Mouse (Mus musculus): Measurements from ENCODE around the gene Bmp2k. TPM values are rescaled to one million over a fixed set of nuclear protein-coding genes. Genes with fewer than 3 reads are reported as not detected.

Gene Bmp2k
- polyA plus RNA-seq, 1 experiment from 2014 or later, result 7.8 TPM

GRCm38 (mm10) chr5:96968628-96969027, 28.9 kb upstream of the Bmp2k start:
- H3K4me1 ChIP-seq (ENCODE audit: control insufficient read depth, insufficient read depth, low read length), result peaks cover 19% of the 10 kb centered on the region
- no peak overlapping the region for H3K4me3 ChIP-seq (ENCODE audit: low read depth, low read length)
- 4% methylated on average over 6 of the region's 6 CpGs for WGBS
- no peaks in the 10 kb centered on the region for H3K27me3 ChIP-seq (ENCODE audit: control insufficient read depth, insufficient read depth, low read length)
- no peak overlapping the region for H3K4me2 ChIP-seq (ENCODE audit: low read depth, severe bottlenecking)
- no peak overlapping the region for H3K9ac ChIP-seq (ENCODE audit: low read length)
- H3K27ac ChIP-seq (replicated peaks; ENCODE audit: low read depth, low read length), result peak overlapping the region; percentile 65
- no peaks in the 10 kb centered on the region for H3K9me3 ChIP-seq (ENCODE audit: control insufficient read depth, low read length)
- H3K36me3 ChIP-seq (ENCODE audit: control insufficient read depth, insufficient read depth, low read length), result no peaks in the 10 kb centered on the region
- no peak for ATAC-seq (ENCODE audit: insufficient number of reproducible peaks, low FRiP score, low TSS enrichment, low read depth)
- peak; percentile 67 for DNase-seq (ENCODE audit: low spot score)

GRCm38 (mm10) chr5:96969032-96969431, 28.5 kb upstream of the Bmp2k start:
- Histone ChIP-seq H3K9me3 (ENCODE audit: control insufficient read depth, low read length) (no peaks in the 10 kb centered on the region), H3K9ac (ENCODE audit: low read length) (no peak overlapping the region), H3K27me3 (ENCODE audit: control insufficient read depth, insufficient read depth, low read length) (no peaks in the 10 kb centered on the region), H3K4me3 (ENCODE audit: low read depth, low read length) (no peak overlapping the region), H3K27ac (replicated peaks; ENCODE audit: low read depth, low read length) (peak overlapping the region; percentile 65), H3K4me1 (ENCODE audit: control insufficient read depth, insufficient read depth, low read length) (peaks cover 19% of the 10 kb centered on the region), H3K36me3 (ENCODE audit: control insufficient read depth, insufficient read depth, low read length) (no peaks in the 10 kb centered on the region), H3K4me2 (ENCODE audit: low read depth, severe bottlenecking) (no peak overlapping the region)
- DNase-seq (ENCODE audit: low spot score) (no peak), ATAC-seq (ENCODE audit: insufficient number of reproducible peaks, low FRiP score, low TSS enrichment, low read depth) (no peak)
- WGBS, result 19% methylated on average over 3 of the region's 3 CpGs

- Histone ChIP-seq H3K27ac (replicated peaks; ENCODE audit: low read depth, low read length) (no peak overlapping the region), H3K36me3 (ENCODE audit: control insufficient read depth, insufficient read depth, low read length) (no peaks in the 10 kb centered on the region), H3K9ac (ENCODE audit: low read length) (no peak overlapping the region), H3K4me2 (ENCODE audit: low read depth, severe bottlenecking) (no peak overlapping the region), H3K4me1 (ENCODE audit: control insufficient read depth, insufficient read depth, low read length) (peaks cover 17% of the 10 kb centered on the region), H3K4me3 (ENCODE audit: low read depth, low read length) (no peak overlapping the region), H3K9me3 (ENCODE audit: control insufficient read depth, low read length) (no peaks in the 10 kb centered on the region), H3K27me3 (ENCODE audit: control insufficient read depth, insufficient read depth, low read length) (no peaks in the 10 kb centered on the region)
- ATAC-seq (ENCODE audit: insufficient number of reproducible peaks, low FRiP score, low TSS enrichment, low read depth) (no peak), DNase-seq (ENCODE audit: low spot score) (peak; percentile 27)
- WGBS, result 55% methylated on average over 7 of the region's 7 CpGs
Observed at GRCm38 (mm10) chr5:96969705-96970471, 27.6 kb upstream of the Bmp2k start.

GRCm38 (mm10) chr5:96970472-96970848, 27.0 kb upstream of the Bmp2k start:
- Histone ChIP-seq H3K9me3 (ENCODE audit: control insufficient read depth, low read length) (no peaks in the 10 kb centered on the region), H3K4me3 (ENCODE audit: low read depth, low read length) (no peak overlapping the region), H3K27me3 (ENCODE audit: control insufficient read depth, insufficient read depth, low read length) (no peaks in the 10 kb centered on the region), H3K36me3 (ENCODE audit: control insufficient read depth, insufficient read depth, low read length) (no peaks in the 10 kb centered on the region), H3K4me1 (ENCODE audit: control insufficient read depth, insufficient read depth, low read length) (peaks cover 14% of the 10 kb centered on the region; the same call in 1 of the 2 replicates), H3K27ac (replicated peaks; ENCODE audit: low read depth, low read length) (no peak overlapping the region), H3K9ac (ENCODE audit: low read length) (no peak overlapping the region), H3K4me2 (ENCODE audit: low read depth, severe bottlenecking) (no peak overlapping the region)
- DNase-seq (ENCODE audit: low spot score) (no peak), ATAC-seq (ENCODE audit: insufficient number of reproducible peaks, low FRiP score, low TSS enrichment, low read depth) (no peak)

GRCm38 (mm10) chr5:96972474-96973130, 24.9 kb upstream of the Bmp2k start:
- ATAC-seq (ENCODE audit: insufficient number of reproducible peaks, low FRiP score, low TSS enrichment, low read depth), result no peak
- no peak overlapping the region for H3K4me2 ChIP-seq (ENCODE audit: low read depth, severe bottlenecking)
- no peak overlapping the region for H3K27ac ChIP-seq (replicated peaks; ENCODE audit: low read depth, low read length)
- H3K4me3 ChIP-seq (ENCODE audit: low read depth, low read length), result no peak overlapping the region
- no peaks in the 10 kb centered on the region for H3K9me3 ChIP-seq (ENCODE audit: control insufficient read depth, low read length)
- H3K27me3 ChIP-seq (ENCODE audit: control insufficient read depth, insufficient read depth, low read length), result no peaks in the 10 kb centered on the region
- H3K9ac ChIP-seq (ENCODE audit: low read length), result no peak overlapping the region
- no peaks in the 10 kb centered on the region for H3K36me3 ChIP-seq (ENCODE audit: control insufficient read depth, insufficient read depth, low read length)
- DNase-seq (ENCODE audit: low spot score), result no peak
- peaks cover 14% of the 10 kb centered on the region; the same call in 1 of the 2 replicates for H3K4me1 ChIP-seq (ENCODE audit: control insufficient read depth, insufficient read depth, low read length)
- WGBS, result 79% methylated on average over 5 of the region's 5 CpGs

GRCm38 (mm10) chr5:96973714-96974113, 23.8 kb upstream of the Bmp2k start:
- Histone ChIP-seq H3K4me2 (ENCODE audit: low read depth, severe bottlenecking) (no peak overlapping the region), H3K36me3 (ENCODE audit: control insufficient read depth, insufficient read depth, low read length) (no peaks in the 10 kb centered on the region), H3K4me3 (ENCODE audit: low read depth, low read length) (no peak overlapping the region), H3K27me3 (ENCODE audit: control insufficient read depth, insufficient read depth, low read length) (no peaks in the 10 kb centered on the region), H3K4me1 (ENCODE audit: control insufficient read depth, insufficient read depth, low read length) (peaks cover 9% of the 10 kb centered on the region; the same call in 1 of the 2 replicates), H3K9ac (ENCODE audit: low read length) (no peak overlapping the region), H3K27ac (replicated peaks; ENCODE audit: low read depth, low read length) (no peak overlapping the region), H3K9me3 (ENCODE audit: control insufficient read depth, low read length) (no peaks in the 10 kb centered on the region)
- no peak for DNase-seq (ENCODE audit: low spot score)
- WGBS, result 77% methylated on average over 3 of the region's 3 CpGs
- ATAC-seq (ENCODE audit: insufficient number of reproducible peaks, low FRiP score, low TSS enrichment, low read depth), result no peak

GRCm38 (mm10) chr5:96974661-96975060, 22.8 kb upstream of the Bmp2k start:
- Histone ChIP-seq H3K4me1 (ENCODE audit: control insufficient read depth, insufficient read depth, low read length) (peaks cover 2% of the 10 kb centered on the region; the same call in 1 of the 2 replicates), H3K9ac (ENCODE audit: low read length) (no peak overlapping the region), H3K4me3 (ENCODE audit: low read depth, low read length) (no peak overlapping the region), H3K27ac (replicated peaks; ENCODE audit: low read depth, low read length) (no peak overlapping the region), H3K4me2 (ENCODE audit: low read depth, severe bottlenecking) (no peak overlapping the region), H3K27me3 (ENCODE audit: control insufficient read depth, insufficient read depth, low read length) (no peaks in the 10 kb centered on the region), H3K9me3 (ENCODE audit: control insufficient read depth, low read length) (no peaks in the 10 kb centered on the region), H3K36me3 (ENCODE audit: control insufficient read depth, insufficient read depth, low read length) (no peaks in the 10 kb centered on the region)
- ATAC-seq (ENCODE audit: insufficient number of reproducible peaks, low FRiP score, low TSS enrichment, low read depth) (no peak), DNase-seq (ENCODE audit: low spot score) (no peak)
- WGBS, result 78% methylated on average over 1 of the region's 1 CpGs

GRCm38 (mm10) chr5:96975112-96975511, 22.4 kb upstream of the Bmp2k start:
- ATAC-seq (ENCODE audit: insufficient number of reproducible peaks, low FRiP score, low TSS enrichment, low read depth) (no peak), DNase-seq (ENCODE audit: low spot score) (no peak)
- H3K9ac ChIP-seq (ENCODE audit: low read length), result no peak overlapping the region
- 93% methylated on average over 3 of the region's 3 CpGs for WGBS
- H3K4me1 ChIP-seq (ENCODE audit: control insufficient read depth, insufficient read depth, low read length), result no peaks in the 10 kb centered on the region; the same call in 1 of the 2 replicates
- no peak overlapping the region for H3K4me2 ChIP-seq (ENCODE audit: low read depth, severe bottlenecking)
- no peaks in the 10 kb centered on the region for H3K36me3 ChIP-seq (ENCODE audit: control insufficient read depth, insufficient read depth, low read length)
- H3K27ac ChIP-seq (replicated peaks; ENCODE audit: low read depth, low read length), result no peak overlapping the region
- H3K9me3 ChIP-seq (ENCODE audit: control insufficient read depth, low read length), result no peaks in the 10 kb centered on the region
- no peaks in the 10 kb centered on the region for H3K27me3 ChIP-seq (ENCODE audit: control insufficient read depth, insufficient read depth, low read length)
- no peak overlapping the region for H3K4me3 ChIP-seq (ENCODE audit: low read depth, low read length)

Measured in limb, embryonic 11.5 days (tissue).